Mouse (Mus musculus) adipocyte (in vitro differentiated cells): Measurements from ENCODE around the gene Rtf1.

ENCODE experiments used
- DNase-seq: peaks from one replicate; pipeline ENCODE4 v3.0.0-alpha.2; 2016; ENCODE audit warnings: low spot score

The Rtf1 gene

GRCm38 (mm10) chr2:119730735-119731134 lies 55.9 kb downstream of the Rtf1 start:
- no peak for DNase-seq

GRCm38 (mm10) chr2:119737124-119737523 lies 62.3 kb downstream of the Rtf1 start:
- DNase-seq = no peak

GRCm38 (mm10) chr2:119740567-119740966 lies 65.7 kb downstream of the Rtf1 start:
- peak; percentile 49 for DNase-seq

- DNase-seq = peak; percentile 36
Observed at GRCm38 (mm10) chr2:119741581-119742411, 66.9 kb downstream of the Rtf1 start, which contains the start of gene Itpka. Itpka (plus strand) TSS chr2:119742337.

GRCm38 (mm10) chr2:119742461-119743175 lies 67.8 kb downstream of the Rtf1 start:
- no peak for DNase-seq

- DNase-seq = no peak
Observed at GRCm38 (mm10) chr2:119743176-119743807, 68.4 kb downstream of the Rtf1 start.

GRCm38 (mm10) chr2:119743808-119744162 lies 68.9 kb downstream of the Rtf1 start:
- DNase-seq = no peak

- DNase-seq = peak; percentile 82
Observed at GRCm38 (mm10) chr2:119744163-119745111, 69.6 kb downstream of the Rtf1 start.

- DNase-seq = peak; percentile 56
Observed at GRCm38 (mm10) chr2:119745281-119745680, 70.4 kb downstream of the Rtf1 start.

GRCm38 (mm10) chr2:119747554-119747953 lies 72.7 kb downstream of the Rtf1 start:
- DNase-seq = no peak

GRCm38 (mm10) chr2:119749260-119749659 lies 74.4 kb downstream of the Rtf1 start:
- DNase-seq = no peak

GRCm38 (mm10) chr2:119757601-119758100 lies 82.8 kb downstream of the Rtf1 start:
- DNase-seq = no peak

GRCm38 (mm10) chr2:119758101-119758843 lies 83.4 kb downstream of the Rtf1 start:
- no peak for DNase-seq

- DNase-seq = no peak
Observed at GRCm38 (mm10) chr2:119758844-119759835, 84.3 kb downstream of the Rtf1 start.

GRCm38 (mm10) chr2:119760251-119760650 lies 85.4 kb downstream of the Rtf1 start, which contains the start of gene Ltk:
Ltk (minus strand) TSS chr2:119760431.
- DNase-seq = no peak

GRCm38 (mm10) chr2:119762276-119762675 lies 87.4 kb downstream of the Rtf1 start:
- no peak for DNase-seq

- no peak for DNase-seq
Observed at GRCm38 (mm10) chr2:119763924-119764323, 89.1 kb downstream of the Rtf1 start.

GRCm38 (mm10) chr2:119767246-119767645 lies 92.4 kb downstream of the Rtf1 start:
- no peak for DNase-seq
